Mouse (Mus musculus) intestine, embryonic 16.5 days (tissue): Measurements from ENCODE around the gene Tha1. TPM values are rescaled to one million over a fixed set of nuclear protein-coding genes. Genes with fewer than 3 reads are reported as not detected.

ENCODE experiments used
- ATAC-seq: fragments of 200-750 bp; cut with Nextera tagmentation; 2 replicates; pipeline ENCODE4 v1.8.0; 2017; ENCODE audit warnings: moderate TSS enrichment, moderate library complexity
- H3K27ac ChIP-seq: fragments of 300-500 bp; sonication (generic); 2 replicates; pipeline ENCODE4 v1.5.1; 2014; ENCODE audit warnings: mild to moderate bottlenecking, low read length
- H3K27me3 ChIP-seq: fragments of 300-500 bp; sonication (generic); replicated peaks from 2 replicates; pipeline ENCODE4 v1.6.1; 2014; ENCODE audit warnings: low read length, control low read depth, mixed read lengths; ENCODE audit not compliant: control insufficient read depth, insufficient read depth
- H3K36me3 ChIP-seq: fragments of 300-500 bp; sonication (generic); 2 replicates; pipeline ENCODE4 v1.6.1; 2014; ENCODE audit warnings: low read length, control low read depth; ENCODE audit not compliant: control insufficient read depth, insufficient read depth
- H3K4me1 ChIP-seq: fragments of 300-500 bp; sonication (generic); 2 replicates; pipeline ENCODE4 v1.6.1; 2014; ENCODE audit warnings: low read length, control low read depth, mixed read lengths; ENCODE audit not compliant: control insufficient read depth, insufficient read depth
- H3K4me2 ChIP-seq: fragments of 300-500 bp; sonication (generic); 2 replicates; pipeline ENCODE4 v1.6.1; 2014; ENCODE audit warnings: low read depth, low read length, control low read depth
- H3K4me3 ChIP-seq: fragments of 300-500 bp; sonication (generic); 2 replicates; pipeline ENCODE4 v1.5.1; 2014; ENCODE audit warnings: mild to moderate bottlenecking, low read length
- H3K9ac ChIP-seq: fragments of 300-500 bp; sonication (generic); 2 replicates; pipeline ENCODE4 v1.6.1; 2014; ENCODE audit warnings: low read depth, low read length
- H3K9me3 ChIP-seq: fragments of 300-500 bp; sonication (generic); 2 replicates; pipeline ENCODE4 v1.6.1; 2016; ENCODE audit warnings: low read length, control low read depth; ENCODE audit not compliant: control insufficient read depth
- WGBS: fragments of 180-500 bp; shearing (Covaris S2); extraction: QIAGEN DNeasy Blood & Tissue Kit; methylation state at CpG from one replicate; pipeline ENCODE4 v1.1.7; 2014; 5-methylcytosine and 5-hydroxymethylcytosine counted together
- polyA plus RNA-seq: library from polyadenylated mRNA; unstranded; fragments of >200 nt; fragmentation: Nextera tagmentation; extraction: Ambion mirVana; gene quantifications from 2 replicates; pipeline ENCODE4 v1.2.1, GENCODE M21; 2015

Gene Tha1
- 12.2 and 13.7 TPM in 2 replicates for polyA plus RNA-seq

GRCm38 (mm10) chr11:117872861-117873608 is at the start of gene Tha1:
TSS of gene Tha1 (minus strand) at chr11:117873481.
- H3K4me2 ChIP-seq: peak within 1 kb of the TSS; percentile 86

DNA sequence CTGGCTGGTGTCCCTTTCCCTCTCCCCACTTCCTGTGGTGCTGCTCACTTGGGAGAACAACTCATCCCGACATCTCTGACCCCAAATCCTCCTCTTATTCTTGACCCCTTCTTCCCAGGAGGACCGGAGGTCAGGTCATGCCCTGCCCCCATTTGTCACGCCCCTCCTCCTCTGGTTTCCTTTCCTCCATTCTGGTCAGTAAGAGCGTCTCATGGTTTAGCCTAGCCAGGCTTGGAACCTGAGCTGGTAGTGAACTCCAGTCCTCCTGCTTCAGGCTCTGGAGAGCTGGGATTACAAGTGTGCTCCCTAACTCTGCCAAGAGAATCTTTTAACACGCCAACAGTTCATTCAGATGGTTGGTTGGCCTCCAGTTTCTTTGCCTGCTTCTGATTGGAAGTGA is 45.9 kb upstream of the Tha1 start:
- Histone ChIP-seq H3K9me3 (peaks cover 6% of the 10 kb centered on the region; the same call in 1 of the 2 replicates), H3K27me3 (no peaks in the 10 kb centered on the region), H3K4me1 (peaks cover 2% of the 10 kb centered on the region; the same call in 1 of the 2 replicates), H3K4me3 (no peak overlapping the region), H3K4me2 (no peak overlapping the region), H3K36me3 (no peaks in the 10 kb centered on the region), H3K9ac (no peak overlapping the region), H3K27ac (no peak overlapping the region)
- ATAC-seq: no peak
- 24% methylated on average over 5 of the region's 5 CpGs for WGBS

More at GRCm38 (mm10) chr11:117872861-117873608, at the start of gene Tha1:
- Histone ChIP-seq H3K9ac (peak within 1 kb of the TSS; percentile 85), H3K9me3 (no peaks in the 10 kb centered on the region), H3K36me3 (no peaks in the 10 kb centered on the region; the same call in 1 of the 2 replicates), H3K27me3 (no peaks in the 10 kb centered on the region), H3K4me1 (peaks cover 18% of the 10 kb centered on the region), H3K27ac (peak within 1 kb of the TSS; percentile 31), H3K4me3 (peak within 1 kb of the TSS; percentile 70)
- WGBS: 2% methylated on average over 51 of the region's 51 CpGs
- peak; percentile 81 for ATAC-seq

- ATAC-seq: no peak
- no peaks in the 10 kb centered on the region for H3K36me3 ChIP-seq
- peaks cover 6% of the 10 kb centered on the region; the same call in 1 of the 2 replicates for H3K9me3 ChIP-seq
- 80% methylated on average over 11 of the region's 11 CpGs for WGBS
- H3K4me2 ChIP-seq: no peak overlapping the region
- H3K9ac ChIP-seq: no peak overlapping the region
- H3K4me1 ChIP-seq: peaks cover 6% of the 10 kb centered on the region; the same call in 1 of the 2 replicates
- no peak overlapping the region for H3K27ac ChIP-seq
- no peak overlapping the region for H3K4me3 ChIP-seq
- no peaks in the 10 kb centered on the region for H3K27me3 ChIP-seq
These were observed 45.3 kb upstream of the Tha1 start for GRCm38 (mm10) chr11:117918541-117918940.

- Histone ChIP-seq H3K27ac (no peak overlapping the region), H3K27me3 (no peaks in the 10 kb centered on the region), H3K4me3 (no peak overlapping the region), H3K9me3 (peaks cover 6% of the 10 kb centered on the region; the same call in 1 of the 2 replicates), H3K4me1 (peaks cover 14% of the 10 kb centered on the region; the same call in 1 of the 2 replicates), H3K4me2 (no peak overlapping the region), H3K36me3 (no peaks in the 10 kb centered on the region), H3K9ac (no peak overlapping the region)
- no peak for ATAC-seq
- 95% methylated on average over 7 of the region's 7 CpGs for WGBS
These were observed 42.6 kb upstream of the Tha1 start for GRCm38 (mm10) chr11:117915837-117916236.

DNA sequence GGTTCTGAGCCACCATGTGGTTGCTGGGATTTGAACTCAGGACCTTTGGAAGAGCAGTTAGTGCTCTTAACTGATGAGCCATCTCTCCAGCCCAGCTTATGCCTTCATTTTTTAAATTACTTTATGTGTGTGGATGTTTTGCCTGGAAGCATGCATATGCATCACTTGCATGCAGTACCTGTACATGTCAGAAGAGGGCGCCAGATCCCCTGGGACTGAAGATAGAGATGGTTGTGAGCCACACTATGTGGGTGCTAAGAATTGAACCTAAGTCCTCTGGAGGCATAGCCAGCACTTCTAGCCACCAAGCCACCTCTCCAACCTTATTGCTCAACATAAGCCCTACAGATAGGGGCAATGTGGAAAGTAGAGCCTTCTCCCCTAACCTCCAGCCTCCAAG is 42.1 kb upstream of the Tha1 start:
- no peaks in the 10 kb centered on the region for H3K27me3 ChIP-seq
- no peak for ATAC-seq
- peaks cover 6% of the 10 kb centered on the region; the same call in 1 of the 2 replicates for H3K9me3 ChIP-seq
- no peak overlapping the region for H3K4me3 ChIP-seq
- no peak overlapping the region for H3K27ac ChIP-seq
- H3K4me2 ChIP-seq: no peak overlapping the region
- peaks cover 14% of the 10 kb centered on the region; the same call in 1 of the 2 replicates for H3K4me1 ChIP-seq
- WGBS: 61% methylated on average over 1 of the region's 1 CpGs
- H3K36me3 ChIP-seq: no peaks in the 10 kb centered on the region
- no peak overlapping the region for H3K9ac ChIP-seq

- peak; percentile 77 for ATAC-seq
- Histone ChIP-seq H3K27me3 (no peaks in the 10 kb centered on the region), H3K36me3 (no peaks in the 10 kb centered on the region)
These were observed 41.2 kb upstream of the Tha1 start for GRCm38 (mm10) chr11:117914531-117914930.

DNA sequence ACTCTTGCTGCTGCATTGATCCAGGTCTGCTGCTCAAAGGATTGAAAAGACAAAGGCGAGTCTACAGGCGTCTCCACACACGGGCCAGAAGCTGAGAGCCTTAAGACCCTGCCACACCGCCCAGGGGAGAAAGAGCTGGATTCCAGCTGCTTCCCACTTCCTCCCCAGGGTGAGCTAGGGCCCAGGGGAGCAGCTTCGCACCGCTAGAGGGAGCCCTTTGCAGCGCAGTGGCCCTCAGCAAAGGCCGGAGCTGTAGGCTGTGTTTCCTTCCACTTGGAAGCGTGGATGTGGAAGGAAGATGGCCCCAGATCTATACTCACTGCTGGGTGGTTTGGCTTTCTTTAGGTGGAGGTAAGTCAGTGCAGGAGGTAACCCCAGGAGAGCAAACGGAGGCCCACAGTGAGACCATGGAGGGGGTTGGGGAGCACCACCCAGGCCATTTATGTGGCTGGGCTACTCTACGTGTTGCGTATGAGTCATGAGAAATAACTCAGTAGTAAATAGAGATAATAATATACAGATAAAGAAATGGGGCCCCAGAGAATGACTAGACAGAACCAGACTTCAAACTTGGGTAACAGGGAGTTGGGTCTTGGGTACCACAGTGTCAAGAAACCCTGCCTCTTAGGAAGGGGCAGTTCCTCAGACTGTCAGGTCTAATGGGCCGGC is 39.5 kb upstream of the Tha1 start:
- H3K27ac ChIP-seq: 0 out of 2 replicates have a peak overlapping the region, but pooled peaks have one; percentile 43

More at GRCm38 (mm10) chr11:117914531-117914930, 41.2 kb upstream of the Tha1 start:
- H3K9me3 ChIP-seq: peaks cover 6% of the 10 kb centered on the region; the same call in 1 of the 2 replicates
- H3K27ac ChIP-seq: peak overlapping the region; percentile 42; the same call in 1 of the 2 replicates
- no peak overlapping the region for H3K4me3 ChIP-seq
- H3K4me1 ChIP-seq: peaks cover 14% of the 10 kb centered on the region; the same call in 1 of the 2 replicates
- 47% methylated on average over 12 of the region's 12 CpGs for WGBS
- peak overlapping the region; percentile 35 for H3K9ac ChIP-seq
- no peak overlapping the region for H3K4me2 ChIP-seq

GRCm38 (mm10) chr11:117909337-117909736 is 36.1 kb upstream of the Tha1 start:
- Histone ChIP-seq H3K4me1 (peaks cover 13% of the 10 kb centered on the region; the same call in 1 of the 2 replicates), H3K9me3 (no peaks in the 10 kb centered on the region), H3K27ac (no peak overlapping the region), H3K36me3 (no peaks in the 10 kb centered on the region), H3K27me3 (no peaks in the 10 kb centered on the region), H3K4me2 (no peak overlapping the region), H3K4me3 (no peak overlapping the region), H3K9ac (no peak overlapping the region)
- ATAC-seq: no peak
- 86% methylated on average over 8 of the region's 8 CpGs for WGBS

More for the DNA sequence above, 39.5 kb upstream of the Tha1 start:
- Histone ChIP-seq H3K4me3 (0 out of 2 replicates have a peak overlapping the region, but pooled peaks have one; percentile 7), H3K4me2 (peak overlapping the region; percentile 42), H3K27me3 (no peaks in the 10 kb centered on the region), H3K4me1 (peaks cover 14% of the 10 kb centered on the region; the same call in 1 of the 2 replicates), H3K9ac (peak overlapping the region; percentile 60), H3K9me3 (peaks cover 6% of the 10 kb centered on the region; the same call in 1 of the 2 replicates), H3K36me3 (no peaks in the 10 kb centered on the region)
- WGBS: 26% methylated on average over 13 of the region's 13 CpGs
- ATAC-seq: peak; percentile 84

- H3K4me3 ChIP-seq: no peak overlapping the region
- H3K9me3 ChIP-seq: no peaks in the 10 kb centered on the region
- 78% methylated on average over 8 of the region's 8 CpGs for WGBS
- no peak overlapping the region for H3K4me2 ChIP-seq
- no peaks in the 10 kb centered on the region for H3K27me3 ChIP-seq
- no peaks in the 10 kb centered on the region for H3K4me1 ChIP-seq
- H3K36me3 ChIP-seq: no peaks in the 10 kb centered on the region
- H3K9ac ChIP-seq: no peak overlapping the region
- ATAC-seq: no peak
- H3K27ac ChIP-seq: no peak overlapping the region
These were observed 31.2 kb upstream of the Tha1 start for GRCm38 (mm10) chr11:117904442-117904841.
